Mouse (Mus musculus): Measurements from ENCODE around the gene Ogt.

Ogt gene

GRCm38 (mm10) chrX:101639741-101640166 lies at the start of gene Ogt:
Ogt (plus strand) TSS chrX:101640060.
- peak; percentile 92 to 93 for DNase-seq (ENCODE audit: low spot score in 2 of 2)

GRCm38 (mm10) chrX:101616183-101616582 lies 23.7 kb upstream of the Ogt start:
- DNase-seq (ENCODE audit: low spot score in 2 of 2) = no peak

- peak in 1 of 2 experiments; percentile 2 for DNase-seq (ENCODE audit: low spot score in 2 of 2)
Observed at GRCm38 (mm10) chrX:101617889-101618288, 22.0 kb upstream of the Ogt start.

GRCm38 (mm10) chrX:101620317-101620716 lies 19.5 kb upstream of the Ogt start:
- DNase-seq (ENCODE audit: low spot score in 2 of 2) = peak; percentile 8 to 47

GRCm38 (mm10) chrX:101622539-101622938 lies 17.3 kb upstream of the Ogt start:
- no peak for DNase-seq (ENCODE audit: low spot score in 2 of 2)

- peak in 1 of 2 experiments; percentile 16 for DNase-seq (ENCODE audit: low spot score in 2 of 2)
Observed at GRCm38 (mm10) chrX:101636821-101637525, 2.9 kb upstream of the Ogt start.

- no peak for DNase-seq (ENCODE audit: low spot score in 2 of 2)
Observed at GRCm38 (mm10) chrX:101638856-101639255, 1.0 kb upstream of the Ogt start.

- DNase-seq (ENCODE audit: low spot score in 2 of 2) = peak in 1 of 2 experiments; percentile 35
Observed at GRCm38 (mm10) chrX:101639306-101639705, 554 bp upstream of the Ogt start.

- DNase-seq (ENCODE audit: low spot score in 2 of 2) = peak; percentile 33 to 39
Observed at GRCm38 (mm10) chrX:101640194-101641160, 617 bp downstream of the Ogt start.

GRCm38 (mm10) chrX:101641161-101641530 lies 1.3 kb downstream of the Ogt start:
- DNase-seq (ENCODE audit: low spot score in 2 of 2) = no peak

- DNase-seq (ENCODE audit: low spot score in 2 of 2) = no peak
Observed at GRCm38 (mm10) chrX:101642091-101642490, 2.2 kb downstream of the Ogt start.

GRCm38 (mm10) chrX:101645286-101645685 lies 5.4 kb downstream of the Ogt start:
- DNase-seq (ENCODE audit: low spot score in 2 of 2) = no peak

- no peak for DNase-seq (ENCODE audit: low spot score in 2 of 2)
Observed at GRCm38 (mm10) chrX:101646621-101647020, 6.8 kb downstream of the Ogt start.

GRCm38 (mm10) chrX:101695686-101696085 lies 55.8 kb downstream of the Ogt start:
- DNase-seq (ENCODE audit: low spot score in 2 of 2) = no peak

- DNase-seq (ENCODE audit: low spot score in 2 of 2) = no peak
Observed at GRCm38 (mm10) chrX:101697537-101697936, 57.7 kb downstream of the Ogt start.

- DNase-seq (ENCODE audit: low spot score in 2 of 2) = no peak
Observed at GRCm38 (mm10) chrX:101698232-101698631, 58.4 kb downstream of the Ogt start.

GRCm38 (mm10) chrX:101705111-101705510 lies 65.3 kb downstream of the Ogt start:
- DNase-seq (ENCODE audit: low spot score in 2 of 2) = no peak

- no peak for DNase-seq (ENCODE audit: low spot score in 2 of 2)
Observed at GRCm38 (mm10) chrX:101720401-101720800, 80.5 kb downstream of the Ogt start.

GRCm38 (mm10) chrX:101730010-101730409 lies 90.2 kb downstream of the Ogt start:
- no peak for DNase-seq (ENCODE audit: low spot score in 2 of 2)

- DNase-seq (ENCODE audit: low spot score in 2 of 2) = no peak
Observed at GRCm38 (mm10) chrX:101732644-101733043, 92.8 kb downstream of the Ogt start.

GRCm38 (mm10) chrX:101733288-101733687 lies 93.4 kb downstream of the Ogt start:
- DNase-seq (ENCODE audit: low spot score in 2 of 2) = no peak

GRCm38 (mm10) chrX:101733828-101734319 lies 94.0 kb downstream of the Ogt start, which contains the start of gene Cxcr3:
Cxcr3 (minus strand) TSS chrX:101734269.
- DNase-seq (ENCODE audit: low spot score in 2 of 2) = peak; percentile 7 to 24
